Mouse (Mus musculus) neural tube, embryonic 12.5 days (tissue): ENCODE measurements around the gene Fn3k. TPM values are rescaled to one million over a fixed set of nuclear protein-coding genes. Genes with fewer than 3 reads are reported as not detected.

ENCODE experiments used
- ATAC-seq: fragments of 200-750 bp; cut with Nextera tagmentation; 2 replicates; pipeline ENCODE4 v1.8.0; 2017; ENCODE audit warnings: low read depth, mild to moderate bottlenecking, moderate TSS enrichment, moderate library complexity; ENCODE audit not compliant: low FRiP score
- H3K27ac ChIP-seq: fragments of 300-500 bp; sonication (generic); 2 replicates; pipeline ENCODE4 v1.5.1; 2016
- H3K27me3 ChIP-seq: fragments of 300-500 bp; sonication (generic); replicated peaks from 2 replicates; pipeline ENCODE4 v1.6.1; 2016; ENCODE audit warnings: mild to moderate bottlenecking
- H3K36me3 ChIP-seq: fragments of 300-500 bp; sonication (generic); 2 replicates; pipeline ENCODE4 v1.6.1; 2016; ENCODE audit warnings: mild to moderate bottlenecking
- H3K4me1 ChIP-seq: fragments of 300-500 bp; sonication (generic); 2 replicates; pipeline ENCODE4 v1.6.1; 2016
- H3K4me2 ChIP-seq: fragments of 300-500 bp; sonication (generic); replicated peaks from 2 replicates; pipeline ENCODE4 v1.6.1; 2016; ENCODE audit warnings: mild to moderate bottlenecking
- H3K4me3 ChIP-seq: fragments of 300-500 bp; sonication (generic); 2 replicates; pipeline ENCODE4 v1.5.1; 2016
- H3K9ac ChIP-seq: fragments of 300-500 bp; sonication (generic); 2 replicates; pipeline ENCODE4 v1.6.1; 2016; ENCODE audit warnings: mild to moderate bottlenecking
- H3K9me3 ChIP-seq: fragments of 300-500 bp; sonication (generic); 2 replicates; pipeline ENCODE4 v1.6.1; 2016; ENCODE audit warnings: mild to moderate bottlenecking
- WGBS: fragments of 180-500 bp; shearing (Covaris S2); methylation state at CpG from one replicate; pipeline ENCODE4 v1.1.7; 2016; 5-methylcytosine and 5-hydroxymethylcytosine counted together
- microRNA-seq: library from miRNA; unstranded; fragments of <30 nt; microRNA quantifications from one replicate; pipeline ENCODE4, GENCODE M21; 2017
- polyA plus RNA-seq: library from polyadenylated mRNA; unstranded; fragments of >200 nt; fragmentation: Nextera tagmentation; extraction: Ambion mirVana; gene quantifications from 2 replicates; pipeline ENCODE4 v1.2.1, GENCODE M21; 2016

The Fn3k gene
- polyA plus RNA-seq, 1 experiment from 2014 or later, result 2.3 TPM

DNA sequence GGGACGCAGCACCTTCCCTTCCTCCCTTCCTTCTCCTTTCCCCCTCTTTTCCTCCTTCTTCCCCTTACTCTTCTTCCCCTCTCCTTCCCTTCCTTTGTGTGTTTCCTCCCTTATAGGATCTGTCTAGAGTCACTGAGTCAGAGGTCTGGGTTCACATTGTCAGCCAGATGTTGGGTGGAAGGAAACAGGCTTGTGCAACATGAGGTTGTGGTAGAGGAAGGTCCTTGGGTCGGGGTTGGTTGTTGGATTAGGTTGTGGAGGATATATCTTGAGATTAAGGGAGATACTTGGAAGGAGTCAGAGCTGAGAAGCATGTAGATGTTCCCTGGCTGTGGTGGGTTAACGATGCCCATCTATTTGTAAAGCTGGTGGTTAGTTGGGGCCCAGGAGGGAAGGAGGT lies 40.1 kb downstream of the Fn3k start:
- Histone ChIP-seq H3K4me2 (no peak overlapping the region), H3K9me3 (no peaks in the 10 kb centered on the region), H3K27ac (no peak overlapping the region), H3K9ac (no peak overlapping the region), H3K4me1 (no peaks in the 10 kb centered on the region), H3K36me3 (peaks cover 32% of the 10 kb centered on the region), H3K4me3 (no peak overlapping the region), H3K27me3 (no peaks in the 10 kb centered on the region)
- ATAC-seq, result no peak
- 88% methylated on average over 3 of the region's 3 CpGs for WGBS

DNA sequence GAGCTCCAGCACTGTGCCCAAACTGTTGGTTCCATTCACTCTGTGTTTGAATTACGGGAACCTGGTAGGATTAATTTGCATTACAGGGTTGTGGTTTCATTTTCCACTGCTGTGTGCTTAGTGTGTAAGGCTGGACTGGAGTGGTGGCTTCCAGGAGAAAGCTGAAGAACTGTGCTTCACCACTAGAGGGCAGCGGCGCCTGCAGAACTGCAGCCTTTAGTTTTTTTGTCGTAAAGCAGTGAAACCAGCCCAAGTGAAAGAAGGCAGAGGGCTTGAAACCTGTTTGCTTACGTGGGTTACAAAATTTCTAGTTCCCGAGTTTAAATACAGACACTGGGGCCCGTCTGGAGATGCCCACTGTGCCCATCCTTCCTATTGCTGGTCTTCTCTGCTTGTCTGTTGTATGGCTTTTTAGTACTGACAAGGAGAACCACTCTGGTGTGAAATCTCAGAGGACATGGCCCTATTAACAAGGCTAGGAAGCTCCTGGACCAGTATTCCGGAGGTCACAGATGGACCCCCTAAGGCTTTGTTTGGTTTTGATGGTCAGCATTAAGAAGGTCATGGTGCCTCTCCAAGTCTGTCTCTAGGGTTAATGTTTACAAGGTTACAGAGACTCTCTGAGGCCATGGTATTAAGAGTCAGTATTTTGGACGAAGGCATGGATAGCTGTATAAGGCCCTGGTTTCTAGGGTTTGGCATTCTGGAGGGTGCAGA lies 41.1 kb downstream of the Fn3k start:
- no peak overlapping the region for H3K4me2 ChIP-seq
- no peak for ATAC-seq
- WGBS, result 39% methylated on average over 9 of the region's 9 CpGs
- H3K9me3 ChIP-seq, result no peaks in the 10 kb centered on the region
- no peak overlapping the region for H3K4me3 ChIP-seq
- H3K27me3 ChIP-seq, result no peaks in the 10 kb centered on the region
- peaks cover 29% of the 10 kb centered on the region for H3K36me3 ChIP-seq
- no peak overlapping the region for H3K9ac ChIP-seq
- H3K27ac ChIP-seq, result no peak overlapping the region
- no peaks in the 10 kb centered on the region for H3K4me1 ChIP-seq

- Histone ChIP-seq H3K4me1 (no peaks in the 10 kb centered on the region), H3K4me3 (no peak overlapping the region), H3K9me3 (no peaks in the 10 kb centered on the region), H3K27ac (no peak overlapping the region), H3K4me2 (no peak overlapping the region), H3K36me3 (peaks cover 37% of the 10 kb centered on the region), H3K27me3 (no peaks in the 10 kb centered on the region), H3K9ac (no peak overlapping the region)
- no peak for ATAC-seq
- WGBS, result 94% methylated on average over 15 of the region's 15 CpGs
Measured at GRCm38 (mm10) chr11:121479476-121480203, 44.9 kb downstream of the Fn3k start.

DNA sequence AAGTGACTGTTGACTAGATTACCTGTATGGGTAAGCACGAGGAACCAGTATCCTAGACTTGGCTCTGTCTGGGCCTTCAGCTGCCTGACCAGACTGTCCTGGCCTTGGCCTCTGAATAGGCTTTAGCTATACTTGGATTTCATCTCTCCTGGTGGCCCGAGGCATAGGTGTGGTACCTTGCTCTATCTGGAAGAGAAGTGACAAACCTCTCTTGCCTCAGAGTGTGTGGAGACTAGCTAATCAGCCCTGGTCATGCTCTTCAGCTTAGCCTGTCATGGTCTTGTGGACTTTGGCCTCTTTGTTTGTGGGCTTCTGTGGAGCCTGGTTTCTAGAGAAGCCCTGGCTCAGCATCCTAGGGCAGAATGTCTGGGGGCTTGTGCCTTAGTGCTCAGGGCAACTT lies 46.4 kb downstream of the Fn3k start:
- H3K4me2 ChIP-seq, result no peak overlapping the region
- no peak overlapping the region for H3K4me3 ChIP-seq
- H3K36me3 ChIP-seq, result peaks cover 35% of the 10 kb centered on the region
- H3K27ac ChIP-seq, result no peak overlapping the region
- H3K9me3 ChIP-seq, result no peaks in the 10 kb centered on the region
- H3K4me1 ChIP-seq, result no peaks in the 10 kb centered on the region
- no peak overlapping the region for H3K9ac ChIP-seq
- no peak for ATAC-seq
- WGBS, result 89% methylated on average over 2 of the region's 2 CpGs
- no peaks in the 10 kb centered on the region for H3K27me3 ChIP-seq

DNA sequence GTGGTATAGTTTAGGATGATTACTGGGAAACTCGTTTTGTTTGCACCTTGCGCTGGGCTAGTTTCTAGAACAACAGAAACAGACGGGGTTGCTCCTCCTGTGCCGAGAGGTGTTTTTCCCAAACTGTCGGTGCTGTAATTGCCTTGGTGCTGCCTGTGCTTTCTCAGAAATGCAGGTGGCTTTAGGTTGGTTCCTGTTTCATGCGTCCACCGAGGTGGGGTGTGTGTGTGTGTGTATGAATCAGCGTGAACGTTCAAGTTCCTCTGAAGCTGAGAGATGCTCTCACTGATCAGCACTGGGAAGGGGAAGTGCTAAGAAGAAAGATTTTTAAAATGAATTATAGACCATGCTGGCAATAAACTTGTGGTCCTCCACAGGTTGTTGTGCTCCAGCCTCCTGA lies 51.2 kb downstream of the Fn3k start:
- peaks cover 16% of the 10 kb centered on the region for H3K36me3 ChIP-seq
- 89% methylated on average over 9 of the region's 9 CpGs for WGBS
- no peak overlapping the region for H3K4me3 ChIP-seq
- no peak for ATAC-seq
- H3K9me3 ChIP-seq, result no peaks in the 10 kb centered on the region
- no peak overlapping the region for H3K27ac ChIP-seq
- H3K9ac ChIP-seq, result no peak overlapping the region
- H3K4me1 ChIP-seq, result no peaks in the 10 kb centered on the region
- H3K27me3 ChIP-seq, result no peaks in the 10 kb centered on the region
- no peak overlapping the region for H3K4me2 ChIP-seq

GRCm38 (mm10) chr11:121490651-121491050 lies 55.9 kb downstream of the Fn3k start:
- peaks cover 10% of the 10 kb centered on the region for H3K36me3 ChIP-seq
- no peak overlapping the region for H3K4me3 ChIP-seq
- ATAC-seq, result no peak
- no peak overlapping the region for H3K4me2 ChIP-seq
- no peak overlapping the region for H3K9ac ChIP-seq
- no peaks in the 10 kb centered on the region for H3K27me3 ChIP-seq
- no peaks in the 10 kb centered on the region for H3K4me1 ChIP-seq
- H3K27ac ChIP-seq, result no peak overlapping the region
- no peaks in the 10 kb centered on the region for H3K9me3 ChIP-seq

Small RNA genes lying within 50 kb of the gene (microRNA-seq; reads per million reads assigned to microRNA genes)
- not detected for gene Mir7236

Other genes with a start within 250 kb of the Fn3k start
- gene Hexdc, start 230.5 kb upstream of the Fn3k start, polyA plus RNA-seq, result 12.2 and 13.1 TPM in 2 replicates
- gene Ogfod3, start 230.2 kb upstream of the Fn3k start, polyA plus RNA-seq, result 18.2 and 19.7 TPM in 2 replicates
- 41.2 and 42.1 TPM in 2 replicates for gene Cybc1, start 205.6 kb upstream of the Fn3k start, polyA plus RNA-seq
- 90.2 and 96.2 TPM in 2 replicates for gene Narf, start 197.7 kb upstream of the Fn3k start, polyA plus RNA-seq
- gene Foxk2, start 174.9 kb upstream of the Fn3k start, polyA plus RNA-seq, result 15.2 and 15.3 TPM in 2 replicates
- gene Wdr45b, start 80.5 kb upstream of the Fn3k start, polyA plus RNA-seq, result 88.8 and 91.2 TPM in 2 replicates
- gene Rab40b, start 46.7 kb upstream of the Fn3k start, polyA plus RNA-seq, result 6.4 and 6.6 TPM in 2 replicates
- 7.1 and 9.7 TPM in 2 replicates for gene Fn3krp, start 13.5 kb upstream of the Fn3k start, polyA plus RNA-seq
- 63.1 and 65.3 TPM in 2 replicates for gene Tbcd, start 17.0 kb downstream of the Fn3k start, polyA plus RNA-seq
- gene Zfp750, start 84.4 kb downstream of the Fn3k start, polyA plus RNA-seq, result 0.63 and 0.82 TPM in 2 replicates
- 6.4 and 7.3 TPM in 2 replicates for gene B3gntl1, start 238.2 kb downstream of the Fn3k start, polyA plus RNA-seq